Mouse (Mus musculus) liver, embryonic 16.5 days (tissue): ENCODE measurements at regions not wholly inside any gene's neighbourhood (a gene's known extent, or its start where the extent isn't known, plus 50 kb on each side); places are given as distances from the start of the nearest gene placed in this dataset.
"Not testable (repeated sequence)": the region's sequence is repeated elsewhere in the genome, so short reads cannot be mapped to it uniquely, and the experiment has no call there.

ENCODE experiments used
- ATAC-seq: fragments of 200-750 bp; cut with Nextera tagmentation; 2 replicates; pipeline ENCODE4 v1.8.0; 2017; ENCODE audit warnings: low read depth, mild to moderate bottlenecking, moderate number of reproducible peaks, moderate library complexity
- H3K27ac ChIP-seq: fragments of 300-500 bp; sonication (generic); 2 replicates; pipeline ENCODE4 v1.5.1; 2014; ENCODE audit warnings: mild to moderate bottlenecking, low read length
- H3K27me3 ChIP-seq: fragments of 300-500 bp; sonication (generic); 2 replicates; pipeline ENCODE4 v1.6.1; 2014; ENCODE audit warnings: low read depth, low read length, mixed read lengths; ENCODE audit not compliant: control insufficient read depth, insufficient read depth
- H3K36me3 ChIP-seq: fragments of 300-500 bp; sonication (generic); 2 replicates; pipeline ENCODE4 v1.6.1; 2014; ENCODE audit warnings: mild to moderate bottlenecking; ENCODE audit not compliant: control insufficient read depth, insufficient read depth
- H3K4me1 ChIP-seq: fragments of 300-500 bp; sonication (generic); 2 replicates; pipeline ENCODE4 v1.6.1; 2014; ENCODE audit warnings: low read depth, low read length, mixed read lengths; ENCODE audit not compliant: control insufficient read depth
- H3K4me2 ChIP-seq: fragments of 300-500 bp; sonication (generic); 2 replicates; pipeline ENCODE4 v1.6.1; 2014; ENCODE audit warnings: low read depth, low read length, mixed read lengths
- H3K4me3 ChIP-seq: fragments of 300-500 bp; sonication (generic); 2 replicates; pipeline ENCODE4 v1.5.1; 2014; ENCODE audit warnings: low read depth, mild to moderate bottlenecking, low read length
- H3K9ac ChIP-seq: fragments of 300-500 bp; sonication (generic); 2 replicates; pipeline ENCODE4 v1.6.1; 2014; ENCODE audit warnings: low read depth, low read length
- H3K9me3 ChIP-seq: fragments of 300-500 bp; sonication (generic); replicated peaks from 2 replicates; pipeline ENCODE4 v1.6.1; 2016; ENCODE audit warnings: low read length; ENCODE audit not compliant: control insufficient read depth
- WGBS: fragments of 180-500 bp; shearing (Covaris S2); extraction: QIAGEN DNeasy Blood & Tissue Kit; methylation state at CpG from one replicate; pipeline ENCODE4 v1.1.7; 2014; ENCODE audit not compliant: insufficient replicate concordance; 5-methylcytosine and 5-hydroxymethylcytosine counted together

GRCm38 (mm10) chr2:72655864-72656263, 179.9 kb downstream of the Cdca7 start:
- Histone ChIP-seq H3K36me3 (no peaks in the 10 kb centered on the region), H3K4me1 (no peaks in the 10 kb centered on the region), H3K4me2 (no peak overlapping the region), H3K27ac (no peak overlapping the region), H3K27me3 (no peaks in the 10 kb centered on the region), H3K9ac (no peak overlapping the region), H3K9me3 (no peaks in the 10 kb centered on the region), H3K4me3 (no peak overlapping the region)
- WGBS, result 62% methylated on average over 9 of the region's 9 CpGs
- no peak for ATAC-seq

- H3K27ac ChIP-seq, result no peak overlapping the region
- H3K9ac ChIP-seq, result no peak overlapping the region
- no peaks in the 10 kb centered on the region for H3K27me3 ChIP-seq
- no peaks in the 10 kb centered on the region for H3K36me3 ChIP-seq
- H3K9me3 ChIP-seq, result no peaks in the 10 kb centered on the region
- H3K4me1 ChIP-seq, result no peaks in the 10 kb centered on the region
- no peak for ATAC-seq
- no peak overlapping the region for H3K4me3 ChIP-seq
- WGBS, result 56% methylated on average over 10 of the region's 10 CpGs
- H3K4me2 ChIP-seq, result no peak overlapping the region
These were observed 181.4 kb downstream of the Cdca7 start for GRCm38 (mm10) chr2:72657101-72657920.

- Histone ChIP-seq H3K4me3 (no peak overlapping the region), H3K27me3 (no peaks in the 10 kb centered on the region), H3K9me3 (no peaks in the 10 kb centered on the region), H3K9ac (no peak overlapping the region), H3K4me1 (no peaks in the 10 kb centered on the region), H3K36me3 (no peaks in the 10 kb centered on the region), H3K27ac (no peak overlapping the region), H3K4me2 (no peak overlapping the region)
- ATAC-seq, result no peak
- 68% methylated on average over 7 of the region's 7 CpGs for WGBS
These were observed 186.4 kb downstream of the Cdca7 start for GRCm38 (mm10) chr2:72662396-72662795.

- Histone ChIP-seq H3K36me3 (no peaks in the 10 kb centered on the region), H3K27ac (no peak overlapping the region), H3K4me3 (no peak overlapping the region), H3K27me3 (no peaks in the 10 kb centered on the region), H3K4me2 (no peak overlapping the region), H3K9ac (no peak overlapping the region), H3K9me3 (no peaks in the 10 kb centered on the region), H3K4me1 (no peaks in the 10 kb centered on the region)
- ATAC-seq, result no peak
- WGBS, result 58% methylated on average over 8 of the region's 8 CpGs
These were observed 187.2 kb downstream of the Cdca7 start for GRCm38 (mm10) chr2:72662979-72663780.

GRCm38 (mm10) chr2:72667396-72667795, 191.4 kb downstream of the Cdca7 start:
- WGBS, result 82% methylated on average over 16 of the region's 16 CpGs
- H3K4me2 ChIP-seq, result not testable (repeated sequence)

GRCm38 (mm10) chr2:72672908-72673901, 197.2 kb downstream of the Cdca7 start:
- Histone ChIP-seq H3K27ac (no peak overlapping the region), H3K4me2 (no peak overlapping the region), H3K4me1 (no peaks in the 10 kb centered on the region), H3K27me3 (no peaks in the 10 kb centered on the region), H3K36me3 (no peaks in the 10 kb centered on the region), H3K9ac (no peak overlapping the region), H3K9me3 (no peaks in the 10 kb centered on the region), H3K4me3 (no peak overlapping the region)
- ATAC-seq, result no peak
- WGBS, result 59% methylated on average over 13 of the region's 13 CpGs

More at GRCm38 (mm10) chr2:72667396-72667795, 191.4 kb downstream of the Cdca7 start:
- not testable (repeated sequence) for H3K4me1 ChIP-seq, H3K27ac ChIP-seq, H3K9ac ChIP-seq, H3K36me3 ChIP-seq, ATAC-seq, H3K4me3 ChIP-seq, H3K27me3 ChIP-seq, H3K9me3 ChIP-seq

- no peak overlapping the region for H3K9ac ChIP-seq
- no peaks in the 10 kb centered on the region for H3K36me3 ChIP-seq
- H3K27me3 ChIP-seq, result no peaks in the 10 kb centered on the region
- H3K4me3 ChIP-seq, result no peak overlapping the region
- WGBS, result 17% methylated on average over 4 of the region's 4 CpGs
- no peak overlapping the region for H3K27ac ChIP-seq
- no peak for ATAC-seq
- H3K9me3 ChIP-seq, result no peaks in the 10 kb centered on the region
- H3K4me2 ChIP-seq, result no peak overlapping the region
- no peaks in the 10 kb centered on the region for H3K4me1 ChIP-seq
These were observed 198.3 kb downstream of the Cdca7 start for GRCm38 (mm10) chr2:72674229-72674628.

GRCm38 (mm10) chr2:72674856-72675440, 199.0 kb downstream of the Cdca7 start:
- no peaks in the 10 kb centered on the region for H3K36me3 ChIP-seq
- no peak overlapping the region for H3K27ac ChIP-seq
- no peaks in the 10 kb centered on the region for H3K27me3 ChIP-seq
- no peaks in the 10 kb centered on the region for H3K4me1 ChIP-seq
- H3K4me2 ChIP-seq, result no peak overlapping the region
- H3K4me3 ChIP-seq, result no peak overlapping the region
- no peaks in the 10 kb centered on the region for H3K9me3 ChIP-seq
- WGBS, result 40% methylated on average over 6 of the region's 6 CpGs
- no peak overlapping the region for H3K9ac ChIP-seq
- no peak for ATAC-seq
